Mouse (Mus musculus) adrenal gland, adult 10 weeks (tissue): ENCODE results near the gene Dgkd. TPM values are rescaled to one million over a fixed set of nuclear protein-coding genes. Genes with fewer than 3 reads are reported as not detected.

Source experiments
- polyA plus RNA-seq: library from polyadenylated mRNA; stranded (reverse); fragments of 350-450 nt; fragmentation: Illumina TruSeq; extraction: RNeasy Lipid Tissue Mini Kit (QIAGEN cat#74804); gene quantifications from one replicate; pipeline ENCODE4 v1.2.3, GENCODE M21; 2014; ENCODE audit warnings: low read depth, low replicate concordance

The Dgkd gene
- 43.1 TPM for polyA plus RNA-seq

DNA sequence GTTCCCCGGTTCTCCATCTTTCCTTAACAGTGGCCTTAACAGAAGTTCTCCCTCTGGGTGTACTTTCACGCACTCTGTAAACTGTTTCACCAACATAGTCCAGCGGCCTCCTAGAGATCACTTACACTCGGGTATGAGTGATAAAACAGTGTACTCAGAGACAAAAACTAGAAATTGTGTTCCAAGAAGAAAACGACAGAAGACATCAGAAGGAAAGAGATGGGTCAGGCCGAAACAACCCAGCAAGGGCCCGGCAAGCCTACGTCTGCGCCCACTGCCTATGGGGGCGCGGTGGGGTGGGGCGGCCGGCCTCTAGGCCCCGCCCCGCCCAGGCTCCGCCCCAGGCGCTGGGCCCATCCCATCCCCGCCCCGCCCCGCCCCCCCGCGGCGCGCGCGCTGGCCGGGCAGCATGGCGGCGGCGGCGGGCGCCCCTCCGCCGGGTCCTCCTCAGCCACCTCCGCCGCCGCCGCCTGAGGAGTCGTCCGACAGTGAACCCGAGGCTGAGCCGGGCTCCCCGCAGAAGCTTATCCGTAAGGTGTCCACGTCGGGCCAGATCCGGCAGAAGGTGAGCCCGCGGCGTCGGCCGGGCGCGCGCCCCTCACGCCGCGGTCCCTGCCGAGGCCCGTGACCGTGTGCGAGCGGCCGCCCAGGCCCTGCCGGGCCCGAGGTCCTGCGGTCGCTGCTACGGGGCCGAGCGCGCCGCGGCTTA lies at the start of gene Dgkd:
Gene Dgkd, plus strand, starts transcription at position 396 of the 709 bp plus-strand sequence.

DNA sequence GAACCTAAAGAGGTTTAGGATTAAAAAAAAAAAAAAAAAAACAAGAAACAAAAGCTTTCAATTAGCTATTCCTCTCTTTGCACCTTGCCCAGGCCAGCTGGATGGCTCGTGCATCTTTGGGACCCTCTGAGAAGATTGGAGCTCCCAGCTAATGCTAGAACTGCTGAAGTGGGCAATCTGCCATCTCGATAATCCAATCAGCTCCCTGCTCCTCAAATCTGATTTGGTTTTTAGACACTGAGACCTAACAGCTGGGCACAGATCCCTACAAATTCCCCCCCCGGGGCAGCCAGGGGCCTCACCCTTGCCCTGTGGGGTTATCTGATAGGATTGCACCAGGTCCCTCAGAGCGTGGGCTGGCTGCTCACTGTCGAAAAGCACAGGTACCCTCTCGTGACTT lies 49.5 kb upstream of the Dgkd start, which contains the start of gene Sag:
Gene Sag, plus strand, starts transcription at position 105 of the 400 bp plus-strand sequence.

Other genes starting within 250 kb of the Dgkd start
- gene Inpp5d, start 233.0 kb upstream of the Dgkd start, polyA plus RNA-seq: 3.3 TPM
- gene Atg16l1, start 97.4 kb upstream of the Dgkd start, polyA plus RNA-seq: 18.8 TPM
- gene Sag, start 49.6 kb upstream of the Dgkd start, polyA plus RNA-seq: 0.29 TPM
- gene Usp40, start 155.3 kb downstream of the Dgkd start, polyA plus RNA-seq: 46.0 TPM
- gene Ugt1a10, start 202.1 kb downstream of the Dgkd start, polyA plus RNA-seq: not detected
- not detected for gene Ugt1a9, start 217.5 kb downstream of the Dgkd start, polyA plus RNA-seq
- gene Ugt1a8, start 234.5 kb downstream of the Dgkd start, polyA plus RNA-seq: not detected
- 6.2 TPM for gene Ugt1a7c, start 241.8 kb downstream of the Dgkd start, polyA plus RNA-seq
- 0.52 TPM for gene Ugt1a6b, start 250.0 kb downstream of the Dgkd start, polyA plus RNA-seq